Mouse (Mus musculus): Measurements from ENCODE around the gene Vmn1r104.
"Not testable (repeated sequence)": the region's sequence is repeated elsewhere in the genome, so short reads cannot be mapped to it uniquely, and the experiment has no call there.

Vmn1r104 gene

DNA sequence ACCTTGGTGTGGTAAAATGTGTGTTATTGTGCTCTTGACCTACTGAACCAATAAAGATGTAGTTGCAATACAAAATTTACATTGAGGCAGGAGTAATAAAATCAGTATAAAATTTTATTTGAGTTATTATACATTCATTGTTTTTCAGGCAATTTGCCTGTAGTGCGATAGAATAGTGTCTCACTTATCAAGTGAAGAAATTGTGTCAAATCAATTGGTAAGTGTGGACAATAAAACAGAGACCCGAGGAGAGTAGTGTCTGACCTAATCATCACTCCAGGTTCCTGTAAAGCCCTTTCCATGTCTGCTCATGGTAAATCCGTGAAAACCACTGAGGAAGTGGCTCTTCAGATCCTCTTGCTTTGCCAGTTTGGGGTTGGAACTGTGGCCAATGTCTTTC, at the start of gene Vmn1r104:
Gene Vmn1r104 (plus strand): TSS at position 301 of the 400 bp plus-strand sequence.
- not testable (repeated sequence) for DNase-seq (ENCODE audit: extremely low read depth, low read depth)

DNA sequence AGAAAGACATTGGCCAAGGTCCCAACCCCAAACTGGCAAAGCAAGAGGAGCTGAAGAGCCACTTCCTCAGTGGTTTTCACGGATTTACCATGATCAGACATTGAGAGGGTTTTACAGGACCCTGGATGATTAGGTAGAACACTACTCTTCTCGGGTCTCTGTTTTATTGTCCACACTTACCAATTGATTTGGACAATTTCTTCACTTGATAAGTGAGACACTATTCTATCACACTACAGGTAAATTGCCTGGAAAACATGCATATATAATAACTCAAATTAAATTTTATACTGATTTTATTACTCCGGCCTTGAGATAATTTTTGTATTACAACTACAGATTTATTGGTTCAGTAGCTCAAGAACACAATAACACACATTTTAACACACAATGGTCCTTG, 23.2 kb upstream of the Vmn1r104 start, which contains the start of gene Vmn1r103:
Gene Vmn1r103 (minus strand): TSS at position 101 of the 400 bp plus-strand sequence.
- DNase-seq (ENCODE audit: extremely low read depth, low read depth) = not testable (repeated sequence)

DNA sequence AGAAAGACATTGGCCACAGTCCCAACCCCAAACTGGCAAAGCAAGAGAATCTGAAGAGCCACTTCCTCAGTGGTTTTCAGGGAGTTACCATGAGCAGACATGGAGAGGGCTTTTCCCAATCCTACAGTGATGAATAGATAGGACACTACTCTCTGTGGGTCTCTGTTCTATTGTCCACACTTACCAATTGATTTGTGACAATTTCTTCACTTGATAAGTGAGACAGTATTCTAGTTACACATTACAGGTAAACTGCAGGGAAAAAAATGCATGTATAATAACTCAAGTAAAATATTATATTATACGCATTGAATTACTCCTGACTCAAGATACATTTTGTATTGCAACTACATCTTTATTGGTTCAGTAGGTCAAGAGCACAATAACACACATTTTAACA, 12.0 kb downstream of the Vmn1r104 start, which contains the start of gene Gm5726:
Gene Gm5726 (minus strand): TSS at position 101 of the 400 bp plus-strand sequence.
- not testable (repeated sequence) for DNase-seq (ENCODE audit: extremely low read depth, low read depth)

DNA sequence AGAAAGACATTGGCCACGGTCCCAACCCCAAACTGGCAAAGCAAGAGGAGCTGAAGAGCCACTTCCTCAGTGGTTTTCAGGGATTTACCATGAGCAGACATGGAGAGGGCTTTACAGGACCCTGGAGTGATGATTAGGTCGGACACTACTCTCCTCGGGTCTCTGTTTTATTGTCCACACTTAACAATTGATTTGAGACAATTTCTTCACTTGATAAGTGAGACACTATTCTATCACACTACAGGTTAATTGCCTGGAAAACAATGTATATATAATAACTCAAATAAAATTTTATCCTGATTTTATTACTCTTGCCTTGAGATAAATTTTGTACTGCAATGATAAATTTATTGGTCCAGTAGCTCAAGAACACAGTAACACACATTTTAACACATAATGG, 42.5 kb downstream of the Vmn1r104 start, which contains the start of gene Gm4141:
Gene Gm4141 (minus strand): TSS at position 101 of the 400 bp plus-strand sequence.
- DNase-seq (ENCODE audit: extremely low read depth, low read depth) = not testable (repeated sequence)
